Mouse (Mus musculus) cerebellum, adult 18-20 months (tissue): ENCODE results near the gene Stpg2.
"Not testable (repeated sequence)": the region's sequence is repeated elsewhere in the genome, so short reads cannot be mapped to it uniquely, and the experiment has no call there.

Experiments used
- DNase-seq, 2 experiments: peaks; one replicate each; pipeline ENCODE4 v3.0.0; 2021

The Stpg2 gene

DNA sequence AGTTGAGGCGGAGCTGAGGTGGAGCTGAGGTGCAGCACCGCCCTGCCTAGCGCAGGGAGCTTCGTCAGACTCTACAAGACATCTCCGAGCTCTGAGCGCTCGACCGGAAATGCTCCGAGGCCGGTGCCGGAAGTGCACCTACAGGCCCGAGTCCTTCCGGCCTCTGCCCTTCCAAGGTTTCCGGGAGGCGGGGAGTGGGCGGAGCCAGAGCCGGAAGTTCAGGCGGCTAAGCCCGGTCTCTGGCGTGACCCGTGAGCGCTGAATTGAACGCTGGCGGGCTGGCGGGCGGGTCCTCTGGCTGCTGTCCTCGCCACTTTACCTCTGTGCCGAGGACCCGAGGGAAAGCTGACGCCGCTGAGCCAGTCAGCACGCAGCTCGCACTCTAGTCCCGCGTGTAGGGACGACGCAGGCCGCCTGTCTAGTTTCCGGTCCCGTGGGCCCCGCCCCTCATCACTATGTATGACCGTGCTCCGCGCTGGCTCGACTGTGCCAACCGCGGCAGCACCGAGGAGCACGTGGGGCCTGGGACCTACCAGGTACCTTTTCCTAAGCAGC, at the start of gene Stpg2:
Stpg2 (plus strand) TSS at position 251 of the 555 bp plus-strand sequence.
- peak; percentile 95 to 96 for DNase-seq

DNA sequence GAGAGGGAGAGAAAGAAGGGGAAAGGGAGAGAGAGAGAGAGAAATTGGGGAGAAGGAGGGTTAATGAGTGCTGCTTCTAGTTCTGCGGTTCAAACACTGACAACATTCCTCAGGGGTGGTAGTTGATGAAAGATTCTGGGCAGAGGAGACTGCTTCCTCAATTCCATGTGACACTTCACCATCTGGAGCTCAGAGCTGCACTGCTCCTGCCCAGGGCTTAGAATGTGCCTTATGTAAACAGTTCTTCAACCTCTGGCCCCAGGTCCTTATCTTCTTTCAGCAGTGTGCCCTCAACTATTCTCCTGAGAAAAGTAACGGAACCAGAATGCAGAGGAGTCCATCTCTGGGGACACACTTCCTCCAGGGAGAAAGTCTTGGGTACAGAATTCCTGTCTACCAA, 43.3 kb upstream of the Stpg2 start:
- DNase-seq: no peak

DNA sequence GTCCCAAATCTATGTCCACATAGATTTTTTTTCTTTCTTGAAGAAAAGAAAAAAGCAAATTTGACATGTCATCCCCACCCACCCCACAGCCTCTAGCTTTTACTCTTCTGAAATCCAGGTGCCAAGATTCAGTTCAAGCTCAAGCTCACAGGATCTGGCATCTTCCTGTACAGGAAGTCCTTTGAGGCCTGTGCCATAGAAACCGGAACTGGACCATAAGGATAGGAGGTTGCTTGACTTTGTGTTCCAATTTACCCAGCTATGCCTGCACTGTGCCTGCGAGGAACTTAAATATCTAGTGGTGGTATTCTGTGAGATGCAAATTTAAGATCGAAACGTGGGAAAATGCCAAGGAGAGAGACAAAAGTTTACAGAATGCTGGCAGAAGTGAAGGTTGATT, 42.8 kb upstream of the Stpg2 start:
- no peak for DNase-seq

DNA sequence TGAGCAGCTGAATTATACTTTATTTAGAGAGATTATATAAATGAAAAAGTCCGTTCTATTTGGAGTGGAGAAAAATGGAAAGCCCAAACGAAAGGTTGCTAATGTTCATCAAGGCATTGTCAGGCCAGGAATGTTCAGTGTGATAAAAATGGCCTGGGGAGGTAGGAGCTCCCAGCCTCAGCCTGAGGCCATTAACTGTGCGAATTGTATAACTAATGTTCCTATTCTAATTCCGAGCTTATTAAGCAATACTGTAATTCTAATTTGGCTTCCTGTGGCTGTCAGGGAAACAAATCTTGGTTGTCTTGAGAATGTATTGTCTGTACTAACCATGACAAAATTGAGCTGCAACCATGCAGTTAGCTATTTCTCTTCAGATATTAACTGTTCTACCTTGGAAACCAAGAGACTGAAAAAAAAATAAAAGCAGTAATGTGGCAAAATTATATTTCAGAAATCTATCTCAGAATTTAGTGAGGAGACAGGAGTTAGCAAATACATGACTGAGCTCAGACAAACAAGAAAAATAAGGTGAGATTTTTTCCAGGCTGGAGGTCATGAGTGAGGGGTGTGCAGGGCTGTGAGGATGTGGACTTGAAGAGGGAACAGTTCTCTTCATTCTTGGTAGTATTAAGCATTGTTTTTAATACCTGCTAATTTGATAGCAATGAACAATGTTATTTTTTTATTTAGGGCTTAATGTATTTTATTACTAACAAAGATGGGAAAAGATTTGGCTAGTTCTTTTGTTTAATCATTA, 36.8 kb upstream of the Stpg2 start:
- DNase-seq: no peak

DNA sequence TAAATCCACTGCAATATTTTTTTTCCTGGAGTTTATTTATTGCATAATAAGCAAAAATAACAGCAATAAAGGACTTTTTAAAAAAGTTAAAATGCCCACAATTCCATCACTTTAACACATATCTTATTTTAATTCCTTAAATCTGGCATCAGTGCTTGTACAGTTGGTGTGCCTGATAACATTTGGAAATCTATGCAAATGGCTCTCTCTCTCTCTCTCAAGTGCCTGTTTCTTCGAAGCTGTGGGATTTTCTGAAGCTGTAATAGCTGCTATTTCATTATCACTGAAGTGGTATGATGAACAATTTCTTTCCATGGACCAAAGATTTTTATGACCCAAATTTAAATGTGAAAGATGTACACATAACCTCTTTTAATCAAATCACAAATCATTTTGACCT, 35.8 kb upstream of the Stpg2 start:
- no peak for DNase-seq

DNA sequence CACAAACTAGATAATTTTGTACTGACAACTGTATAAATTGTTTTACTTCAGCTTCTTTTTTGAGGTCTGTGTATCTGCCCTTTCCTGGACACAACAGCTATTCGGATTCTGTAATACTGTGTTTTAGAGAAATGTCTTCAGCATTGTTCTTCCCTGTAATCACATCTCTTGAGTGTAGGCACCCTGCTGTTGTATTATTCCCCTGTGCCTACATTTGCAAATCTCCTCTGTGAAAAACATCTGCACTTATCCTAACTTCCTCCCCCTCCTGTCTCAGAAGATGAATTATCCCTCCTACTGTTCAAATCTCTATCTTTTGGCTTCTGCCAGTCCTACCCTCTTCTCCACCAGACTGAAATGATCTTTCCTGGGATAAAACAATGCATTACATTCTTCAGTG, 28.6 kb upstream of the Stpg2 start:
- no peak for DNase-seq

DNA sequence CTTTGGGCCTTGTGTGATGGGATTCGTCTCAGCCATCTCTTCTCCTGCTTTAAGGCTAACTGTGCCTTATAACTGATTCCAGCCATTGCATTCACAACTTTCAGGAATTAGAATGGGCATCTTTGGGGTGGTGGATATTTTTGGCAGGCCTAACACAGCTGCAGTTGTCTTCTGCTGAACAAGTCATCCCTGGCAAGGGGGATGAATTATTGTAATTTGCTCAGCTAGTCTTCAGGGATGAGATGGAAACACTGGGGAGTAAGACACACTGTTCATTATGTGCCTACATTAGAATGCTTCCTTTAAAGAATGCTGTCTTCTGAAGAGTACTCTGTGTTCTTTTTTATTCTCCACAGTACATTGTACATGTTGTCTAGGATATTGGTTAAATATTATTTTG, 14.0 kb upstream of the Stpg2 start:
- no peak for DNase-seq

DNA sequence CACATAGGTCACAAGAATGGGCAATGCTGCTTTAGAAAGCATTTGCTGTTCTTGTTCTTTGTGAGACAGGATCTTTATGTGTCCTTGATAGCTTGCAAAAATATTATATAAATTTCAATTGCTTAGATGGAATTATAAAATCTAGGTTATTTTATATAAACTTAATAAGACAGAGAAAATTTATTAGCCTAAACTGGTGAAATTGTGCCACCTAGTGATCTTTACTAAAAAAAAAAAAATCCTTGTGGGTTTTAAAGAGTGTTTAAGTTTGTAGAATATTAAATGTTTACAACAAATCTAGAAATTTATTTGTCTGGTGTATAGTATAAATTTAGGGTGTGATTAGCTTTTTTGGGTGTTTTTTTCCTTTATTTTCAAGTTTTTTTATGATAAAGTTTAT, 11.6 kb upstream of the Stpg2 start:
- no peak for DNase-seq

DNA sequence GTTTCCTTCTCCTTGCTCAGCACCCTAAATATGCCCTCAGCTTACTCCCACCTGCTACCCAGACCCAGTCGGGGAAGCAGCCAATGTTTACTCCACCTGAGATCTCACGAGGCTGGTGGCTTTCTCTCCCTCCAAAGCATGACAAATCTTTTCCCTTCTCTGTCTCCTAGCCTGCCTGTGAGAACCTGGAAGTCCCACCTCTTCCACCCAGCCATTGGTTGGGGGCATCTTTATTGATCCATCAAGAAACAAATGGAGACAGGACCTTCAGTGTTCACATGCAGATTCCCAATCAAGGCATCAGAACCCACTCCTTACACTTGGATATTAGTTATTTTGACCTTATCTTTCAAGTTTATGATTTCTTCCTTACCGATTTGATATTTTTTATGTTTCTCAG, 7.1 kb upstream of the Stpg2 start:
- DNase-seq: no peak

DNA sequence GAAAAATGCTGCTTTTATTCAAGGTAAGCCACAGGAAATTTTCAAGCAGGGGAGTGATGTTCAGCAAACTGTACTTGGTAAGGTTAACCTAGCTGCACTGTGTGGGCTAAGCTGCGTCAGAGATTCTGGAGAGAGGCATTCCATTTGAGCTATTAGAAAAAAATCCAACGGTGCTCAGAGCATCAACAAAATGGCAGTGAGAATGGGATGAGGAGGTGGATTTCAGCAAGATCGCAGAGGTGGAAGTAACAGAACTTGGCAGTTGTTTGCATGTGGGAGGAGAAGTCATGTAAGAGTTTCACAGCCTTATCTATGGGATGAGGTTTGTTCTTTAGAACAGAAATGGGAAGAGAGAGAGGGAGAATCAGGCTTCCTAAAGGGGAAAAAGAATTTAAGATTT, 5.2 kb upstream of the Stpg2 start:
- no peak for DNase-seq

DNA sequence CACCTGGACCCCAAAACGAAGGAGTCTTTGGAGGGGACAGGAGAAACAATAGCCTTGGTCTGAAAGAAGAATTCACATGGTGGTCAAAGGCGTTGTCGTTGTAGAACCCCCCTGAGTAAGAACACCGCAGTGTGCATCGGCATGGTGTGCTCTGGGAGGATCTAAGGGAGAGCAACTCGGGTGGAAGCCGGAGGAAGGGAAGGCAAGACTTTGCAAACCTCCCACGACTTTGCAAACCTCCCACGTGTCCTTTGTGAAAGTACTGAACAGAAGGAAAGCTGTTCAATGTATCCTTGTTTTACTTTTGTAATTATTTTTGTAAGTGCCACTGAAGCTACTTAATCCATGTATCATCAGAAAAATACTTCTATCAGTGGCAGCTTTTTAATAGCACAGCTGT, 11.5 kb downstream of the Stpg2 start:
- DNase-seq: no peak

DNA sequence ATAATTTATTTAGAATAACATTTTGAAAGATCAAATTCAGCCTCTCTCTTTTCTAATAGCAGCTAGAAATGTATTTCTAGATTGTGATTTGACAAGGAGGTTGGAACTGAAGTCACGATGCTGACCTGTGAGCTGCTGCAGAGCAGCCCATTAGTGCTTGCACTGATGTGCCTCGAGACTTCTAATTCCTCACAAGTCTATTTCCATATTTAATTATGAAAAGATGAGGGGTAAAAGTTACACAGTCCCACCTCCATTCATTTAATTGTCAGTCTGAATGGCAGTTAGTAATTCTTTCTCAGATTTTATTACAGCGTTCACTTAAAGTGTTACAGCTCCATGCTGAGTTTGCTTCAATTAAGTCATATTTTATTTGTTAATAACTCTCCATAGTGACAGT, 19.6 kb downstream of the Stpg2 start:
- DNase-seq: no peak

DNA sequence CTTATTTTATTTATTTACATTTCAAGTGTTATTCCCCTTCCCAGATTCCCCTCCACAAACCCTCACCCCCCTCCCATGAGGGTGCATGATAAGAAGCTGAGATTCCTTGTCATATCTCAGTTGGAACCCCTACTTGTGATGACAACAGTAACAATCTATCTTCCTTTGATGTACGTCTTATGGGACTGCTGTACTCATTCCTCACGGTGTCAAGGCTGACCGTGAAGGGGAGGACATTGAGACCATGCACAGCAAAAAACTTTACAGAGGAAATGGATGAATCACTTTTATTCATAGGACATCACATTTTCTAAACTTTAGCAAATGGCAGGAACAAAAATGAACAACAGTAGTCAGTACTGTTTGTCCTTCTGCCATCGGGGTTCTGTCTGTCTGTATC, 21.3 kb downstream of the Stpg2 start:
- no peak for DNase-seq

DNA sequence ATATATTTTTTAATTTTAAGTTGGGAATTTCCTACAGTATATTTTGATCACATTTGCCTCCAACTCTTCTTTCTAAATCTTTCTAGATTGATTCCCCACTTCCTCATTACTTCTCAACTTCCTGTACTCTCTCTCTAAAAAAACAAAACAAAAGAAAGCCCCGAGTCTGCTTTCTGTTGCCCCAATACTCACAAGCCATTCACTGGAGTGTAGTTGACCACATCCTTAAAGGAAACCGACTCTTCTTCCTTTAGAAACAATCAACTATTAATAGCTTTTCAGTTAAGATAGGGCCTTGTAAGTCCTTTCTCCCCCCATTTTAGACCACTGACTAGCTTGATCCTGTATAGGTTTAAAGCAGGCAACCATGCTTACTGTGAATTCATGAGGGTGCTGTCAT, 39.7 kb downstream of the Stpg2 start:
- DNase-seq: no peak

DNA sequence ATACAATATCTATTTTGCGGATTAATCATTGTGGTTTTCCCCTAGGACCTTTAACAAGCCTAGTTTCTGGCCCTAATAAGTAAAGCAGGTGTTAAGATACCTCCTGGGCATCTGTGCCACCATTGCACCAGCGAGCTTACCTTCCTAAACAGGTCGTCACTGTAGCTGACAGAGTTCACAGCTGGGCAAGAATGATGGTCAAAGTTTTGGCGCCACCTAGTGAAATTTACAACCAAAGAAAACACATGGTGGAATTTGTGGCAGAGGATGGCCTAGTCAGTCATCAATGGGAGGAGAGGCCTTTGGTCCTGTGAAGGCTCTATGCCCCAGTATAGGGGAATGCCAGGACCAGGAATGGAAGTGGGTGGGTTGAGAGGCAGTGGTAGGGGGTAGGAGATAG, 41.0 kb downstream of the Stpg2 start:
- DNase-seq: peak; percentile 3 to 5

DNA sequence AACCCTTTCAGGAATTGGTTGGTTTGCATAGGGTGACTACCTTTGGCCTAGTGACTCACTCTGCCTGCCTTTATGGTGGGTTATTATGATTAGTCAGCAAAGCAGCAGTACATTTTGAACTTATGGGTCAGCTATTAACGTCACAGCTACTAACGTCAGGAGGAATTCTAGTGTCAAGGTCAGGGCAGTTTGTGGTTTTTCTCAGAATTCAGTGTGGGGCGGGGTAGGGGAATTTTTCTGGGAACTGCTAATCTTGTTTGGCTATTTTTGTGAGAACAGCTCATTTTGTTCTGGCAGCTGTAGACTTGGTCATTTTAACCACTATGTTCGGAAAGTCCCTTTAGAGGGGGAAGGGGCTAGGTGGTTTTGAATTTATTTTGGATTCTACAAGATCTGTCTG, 56.9 kb downstream of the Stpg2 start:
- not testable (repeated sequence) for DNase-seq

DNA sequence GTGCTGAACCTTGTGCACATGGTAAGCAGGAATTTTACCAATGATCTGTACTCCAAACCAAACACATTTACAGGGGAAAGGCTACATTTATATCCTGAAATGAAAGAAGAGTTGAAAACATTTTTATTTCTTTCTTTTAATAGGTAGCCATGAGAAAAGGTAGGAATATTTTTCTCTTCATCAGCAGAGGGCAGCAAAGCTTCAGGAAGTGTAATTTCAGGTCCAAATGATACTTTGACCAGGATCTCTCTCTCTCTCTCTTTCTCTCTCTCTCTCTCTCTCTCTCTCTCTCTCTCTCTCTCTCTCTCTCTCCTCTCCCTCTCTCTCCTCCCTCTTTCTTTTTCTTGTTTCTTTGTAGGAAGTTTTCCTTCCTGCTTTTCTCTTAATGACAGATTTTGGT, 92.4 kb downstream of the Stpg2 start:
- peak in 1 of 2 experiments; percentile 14 for DNase-seq

DNA sequence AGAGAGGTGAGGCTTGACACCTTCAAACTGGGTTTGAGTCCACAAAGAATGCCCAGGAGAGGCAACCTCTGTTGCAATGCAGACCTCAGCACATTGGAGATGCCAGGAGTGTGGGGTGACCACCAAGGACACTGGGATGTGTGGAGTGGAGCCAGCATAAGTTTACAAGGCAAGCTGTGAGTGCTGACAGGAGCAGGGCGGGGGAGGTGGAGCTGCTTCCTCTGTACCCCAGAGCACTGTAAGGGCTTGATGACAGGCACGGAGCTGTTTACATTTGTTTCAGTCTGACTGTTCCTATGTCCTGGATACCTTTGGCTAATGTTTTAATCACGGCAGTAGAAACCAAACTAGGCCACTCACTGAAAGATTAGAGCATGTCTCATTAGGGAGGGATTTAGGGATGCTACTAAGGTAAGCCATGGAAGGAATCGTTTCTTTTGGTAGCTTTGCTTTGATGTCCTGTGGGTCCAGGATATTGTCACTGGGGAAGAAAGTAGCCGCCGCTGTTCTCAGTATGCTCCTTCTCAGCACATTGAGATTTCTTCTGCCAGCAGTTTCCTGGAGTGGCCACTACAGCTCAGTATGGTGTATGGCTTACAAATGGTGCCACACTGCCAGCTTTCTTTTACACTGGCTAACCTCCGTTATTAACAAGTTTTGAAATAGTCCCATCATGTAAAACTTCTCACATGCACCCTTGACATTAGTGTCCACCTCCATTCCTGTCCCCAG, 102.8 kb downstream of the Stpg2 start:
- DNase-seq: no peak

DNA sequence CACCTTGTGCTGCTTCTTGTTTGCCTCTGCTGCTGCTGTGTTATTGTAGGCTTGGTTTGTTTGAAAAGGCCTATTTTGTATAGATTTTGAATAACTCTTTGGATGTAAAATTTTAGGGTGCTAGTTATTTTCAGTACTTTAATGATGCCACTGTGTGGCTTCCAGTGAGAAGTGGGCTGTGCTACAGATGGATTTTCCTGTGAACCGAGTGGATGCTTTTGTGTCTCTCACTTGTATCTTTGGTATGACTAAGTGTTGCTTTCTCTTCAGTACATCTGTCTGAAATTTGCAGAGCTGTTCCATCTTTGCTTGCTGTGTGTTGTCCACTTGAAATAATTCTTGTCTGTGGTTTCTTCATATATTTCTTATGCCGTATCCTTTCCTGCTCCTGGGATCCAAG, 106.2 kb downstream of the Stpg2 start:
- no peak for DNase-seq

DNA sequence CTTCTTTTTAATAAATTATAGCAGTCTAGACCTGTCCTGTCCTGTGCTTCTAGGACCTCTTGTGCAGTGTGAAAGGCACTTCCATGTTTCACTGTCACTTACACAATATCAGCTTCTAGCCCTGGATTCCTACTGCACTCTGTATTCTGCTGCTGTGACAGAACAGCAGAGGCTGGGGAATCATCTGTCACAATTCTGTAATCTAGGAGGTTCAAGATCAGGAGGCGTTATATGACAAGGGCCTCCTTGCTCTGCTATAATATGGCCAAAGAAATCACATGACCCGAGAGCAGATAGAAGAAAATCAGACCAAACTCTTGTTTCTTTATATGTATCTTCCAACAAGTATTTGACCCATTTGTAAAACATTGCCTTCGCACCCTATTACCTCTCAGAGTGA, 175.0 kb downstream of the Stpg2 start:
- DNase-seq: no peak

DNA sequence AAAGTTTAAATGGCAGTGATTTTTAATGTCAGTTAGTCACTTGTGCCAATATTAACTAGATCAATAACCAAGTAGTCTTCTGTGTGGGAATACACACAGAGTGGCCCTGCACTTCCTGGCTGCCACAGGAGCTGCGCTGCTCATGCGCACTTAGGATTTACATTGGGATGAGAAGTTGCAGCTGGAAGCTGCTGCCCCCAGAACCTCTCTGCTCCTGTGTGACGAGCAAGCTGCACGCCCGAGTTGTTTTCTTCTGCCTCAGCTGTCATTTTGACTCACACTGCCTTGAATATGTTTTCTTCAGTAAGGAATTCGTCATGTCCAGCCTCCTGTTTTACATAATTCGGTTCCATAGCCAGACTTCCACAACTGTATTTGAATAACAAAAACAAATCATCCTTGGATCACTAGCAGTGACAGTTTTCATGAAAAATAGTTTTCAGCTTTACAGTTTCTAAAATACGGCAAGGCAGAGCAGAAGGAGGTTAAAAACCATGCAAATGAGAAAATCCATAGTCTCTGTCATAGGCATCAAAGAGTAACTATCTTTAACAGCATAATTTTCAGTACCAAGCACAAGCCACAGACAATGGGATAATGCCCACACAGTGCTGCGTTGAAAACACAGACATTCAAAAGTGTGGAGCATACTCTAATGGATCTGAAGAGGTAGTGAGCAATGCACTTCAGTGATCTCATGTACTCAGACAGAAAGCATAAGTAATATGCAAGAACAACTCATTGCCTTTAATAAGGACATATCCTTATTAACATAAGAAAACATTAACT, 191.8 kb downstream of the Stpg2 start:
- no peak for DNase-seq

DNA sequence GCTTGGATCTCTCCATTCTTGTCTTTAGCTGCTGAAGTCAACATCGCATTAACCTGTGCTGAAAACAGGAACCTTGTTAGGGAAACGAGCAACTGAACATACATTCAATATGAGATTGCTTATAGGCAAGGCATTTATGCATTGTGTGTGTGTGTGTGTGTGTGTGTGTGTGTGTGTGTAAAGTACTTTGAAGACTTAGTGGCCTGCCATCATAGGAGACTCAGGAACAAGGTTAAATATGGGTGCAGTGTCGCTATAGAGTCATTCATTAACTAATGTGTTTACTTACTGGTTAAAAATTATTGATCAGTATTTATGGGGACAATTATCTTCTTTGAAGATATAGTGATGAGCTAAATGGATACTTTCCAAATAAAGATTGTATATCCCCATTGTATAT, 199.2 kb downstream of the Stpg2 start:
- DNase-seq: no peak

DNA sequence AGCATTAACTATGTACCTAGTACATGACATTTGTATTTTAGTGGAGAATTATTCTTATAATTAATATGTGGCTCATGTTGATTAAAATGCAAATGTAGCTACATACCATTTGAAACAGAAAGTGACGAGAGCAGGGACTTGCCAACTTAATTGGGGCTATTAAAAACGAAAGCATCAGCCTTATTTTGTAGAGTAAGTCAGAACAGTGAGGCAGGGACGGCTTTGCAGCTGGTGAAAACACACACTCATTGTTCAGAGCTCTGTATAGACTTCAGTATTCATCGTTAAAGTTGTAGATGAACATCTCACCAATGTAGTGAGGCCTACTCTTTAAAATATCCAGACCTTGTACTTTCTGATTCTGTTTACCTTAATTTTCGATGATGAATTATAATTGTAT, 213.6 kb downstream of the Stpg2 start:
- DNase-seq: no peak

DNA sequence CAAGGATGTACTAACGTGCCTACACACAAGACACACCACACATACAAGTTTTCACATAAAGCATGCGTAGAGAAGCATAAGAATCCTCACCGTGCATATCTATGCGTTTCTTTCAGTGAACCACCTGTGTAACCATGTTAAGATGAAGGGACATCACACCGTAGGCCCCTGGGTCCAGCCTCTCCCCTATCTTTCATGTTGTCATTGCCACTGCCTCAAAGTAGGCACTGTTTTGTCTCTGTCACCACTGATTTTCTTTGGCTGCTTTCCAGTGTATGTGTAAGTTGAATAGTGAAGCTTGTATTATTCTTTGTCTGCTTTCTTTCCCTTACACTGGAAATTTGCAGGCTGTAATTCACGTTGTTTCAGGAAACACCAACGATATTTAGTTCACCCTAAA, 236.7 kb downstream of the Stpg2 start:
- DNase-seq: no peak
